Mouse (Mus musculus) megakaryocyte, embryonic 14.5 days (primary cell): ENCODE results near the gene Rptor. TPM values are rescaled to one million over a fixed set of nuclear protein-coding genes. Genes with fewer than 3 reads are reported as not detected.

Experiments used
- H3K27me3 ChIP-seq: replicated peaks from 2 replicates; pipeline ENCODE3; 2012; ENCODE audit warnings: inconsistent platforms
- H3K36me3 ChIP-seq: replicated peaks from 2 replicates; pipeline ENCODE3; 2012; ENCODE audit warnings: low read length, inconsistent platforms, mixed read lengths
- H3K4me1 ChIP-seq: 2 replicates; pipeline ENCODE4 v1.6.1; 2012; ENCODE audit warnings: inconsistent platforms
- H3K4me3 ChIP-seq: replicated peaks from 2 replicates; pipeline ENCODE3; 2012; ENCODE audit warnings: moderate library complexity, mild to moderate bottlenecking, inconsistent platforms
- H3K9me3 ChIP-seq: 2 replicates; pipeline ENCODE4 v1.6.1; 2012; ENCODE audit warnings: inconsistent platforms
- FLI1 ChIP-seq: IDR thresholded peaks from 2 replicates; pipeline ENCODE4 v1.6.1; 2012; ENCODE audit warnings: low read length, inconsistent platforms, mixed read lengths
- GATA1 ChIP-seq: IDR thresholded peaks from 3 replicates; pipeline ENCODE4 v1.6.1; 2012; ENCODE audit warnings: mixed read lengths, low read length, inconsistent platforms, borderline replicate concordance
- polyA plus RNA-seq: library from polyadenylated mRNA; stranded (reverse); fragments of >175 nt; gene quantifications from 2 replicates; pipeline ENCODE4 v1.2.3, GENCODE M21; 2012; ENCODE audit warnings: low replicate concordance; ENCODE audit not compliant: insufficient read depth

Rptor gene
- polyA plus RNA-seq, 1 experiment, result 20.2 TPM

DNA sequence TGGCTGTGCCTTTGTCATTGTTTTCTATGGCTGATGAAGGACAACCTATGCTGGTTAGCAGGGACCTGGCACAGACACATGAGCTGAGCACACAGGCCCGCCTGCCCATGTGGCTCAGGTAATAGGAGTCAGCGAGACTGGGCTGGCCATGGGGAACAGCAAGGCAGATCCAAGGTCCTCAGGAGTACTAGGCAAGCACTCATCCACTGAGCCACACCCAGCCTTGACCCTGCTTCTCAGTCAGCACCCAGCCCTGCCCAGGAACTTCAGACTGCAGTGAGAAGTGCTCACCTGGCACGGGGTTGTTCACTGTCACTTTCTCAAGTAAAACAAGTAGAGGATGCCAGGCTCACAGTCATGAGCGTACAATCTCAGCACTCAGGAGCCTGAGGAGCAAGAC lies 270.9 kb downstream of the Rptor start:
- Histone ChIP-seq H3K36me3 (peaks cover 96% of the 10 kb centered on the region), H3K4me1 (peaks cover 22% of the 10 kb centered on the region), H3K4me3 (peak overlapping the region; percentile 46), H3K9me3 (no peaks in the 10 kb centered on the region), H3K27me3 (no peaks in the 10 kb centered on the region)
- TF ChIP-seq FLI1 (no peak), GATA1 (no peak)

DNA sequence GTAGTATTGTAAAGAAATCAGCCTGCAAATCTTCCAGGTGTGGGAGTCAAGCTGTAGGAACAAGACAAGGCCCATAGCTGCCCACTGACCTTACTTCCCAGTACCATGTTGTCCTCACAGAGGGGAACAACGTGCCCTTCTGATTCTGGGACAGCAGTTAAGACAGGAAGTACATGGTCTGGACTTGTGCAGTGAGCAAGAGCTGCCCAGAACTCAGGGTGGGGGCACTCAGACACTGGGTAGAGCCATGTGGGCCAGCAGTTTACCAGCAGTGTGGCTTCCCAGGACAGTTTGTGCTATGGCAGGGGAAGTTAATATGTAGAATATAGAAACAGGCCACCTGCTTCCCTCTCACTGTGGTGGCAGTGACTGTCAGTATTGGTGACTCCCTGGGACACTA lies 272.1 kb downstream of the Rptor start:
- no peaks in the 10 kb centered on the region for H3K27me3 ChIP-seq
- no peaks in the 10 kb centered on the region for H3K9me3 ChIP-seq
- TF ChIP-seq GATA1 (no peak), FLI1 (no peak)
- peaks cover 96% of the 10 kb centered on the region for H3K36me3 ChIP-seq
- no peak overlapping the region for H3K4me3 ChIP-seq
- H3K4me1 ChIP-seq, result peaks cover 22% of the 10 kb centered on the region

DNA sequence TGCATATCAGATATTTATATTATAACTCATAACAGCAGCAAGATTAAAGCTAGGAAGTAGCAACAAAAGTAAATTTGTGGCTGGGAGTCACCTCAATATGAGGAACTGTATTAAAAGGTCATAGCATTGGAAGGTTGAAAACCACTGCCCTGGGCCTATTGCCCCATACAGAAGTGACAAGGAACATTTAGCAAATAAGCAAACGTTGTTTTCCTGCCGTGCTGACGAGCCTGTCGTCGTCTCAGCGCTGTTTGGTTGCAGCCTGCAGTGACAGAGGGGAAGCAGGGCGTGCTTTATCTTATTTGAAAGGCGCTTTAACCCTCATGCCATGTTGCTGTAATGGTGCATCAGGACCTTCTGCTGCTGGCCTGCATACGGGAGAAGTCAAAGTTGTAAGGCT lies 273.0 kb downstream of the Rptor start:
- TF ChIP-seq GATA1, result no peak
- TF ChIP-seq FLI1, result no peak
- Histone ChIP-seq H3K4me1 (peaks cover 22% of the 10 kb centered on the region), H3K4me3 (no peak overlapping the region), H3K36me3 (peaks cover 97% of the 10 kb centered on the region), H3K9me3 (no peaks in the 10 kb centered on the region), H3K27me3 (no peaks in the 10 kb centered on the region)

DNA sequence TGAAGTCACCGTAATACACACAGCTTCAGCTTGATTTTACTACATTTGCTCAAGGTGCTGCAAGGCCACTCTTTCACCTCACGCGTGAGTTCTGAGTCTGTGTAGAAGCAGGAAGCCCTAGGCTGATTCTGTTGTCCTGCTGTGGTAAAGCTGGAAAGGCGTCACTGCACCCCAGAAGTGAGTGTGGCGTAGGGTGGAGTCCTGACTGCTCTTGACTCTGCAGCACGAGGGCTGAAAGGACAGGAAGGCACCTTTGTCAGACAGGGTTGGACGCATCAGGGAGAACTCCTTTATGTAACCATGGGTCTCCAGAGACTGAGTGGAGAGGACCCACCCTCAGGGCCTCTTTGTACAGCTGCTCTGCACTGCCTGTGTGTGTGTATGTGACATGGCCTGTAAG lies 274.4 kb downstream of the Rptor start:
- Histone ChIP-seq H3K36me3 (peaks cover 89% of the 10 kb centered on the region), H3K4me1 (peaks cover 20% of the 10 kb centered on the region)
- TF ChIP-seq GATA1 (no peak), FLI1 (no peak)

DNA sequence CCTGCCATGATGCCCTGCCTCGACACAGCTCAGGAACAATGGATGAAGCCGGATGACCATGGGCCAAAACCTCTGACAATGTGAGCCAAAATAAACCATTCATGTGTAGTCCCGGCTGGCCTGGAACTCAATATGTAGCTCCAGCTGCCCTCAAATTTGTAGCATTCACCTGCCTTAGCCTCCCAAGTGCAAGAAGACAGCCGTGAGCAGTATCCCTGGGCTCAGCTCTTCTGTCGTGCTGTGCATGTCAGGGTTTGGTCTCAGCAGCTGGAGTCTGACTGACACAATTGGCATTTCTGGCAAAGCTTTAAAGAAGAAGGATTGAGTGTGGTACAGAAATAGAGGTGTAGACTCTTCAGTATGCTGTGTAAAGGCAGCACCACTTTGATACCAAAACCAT lies 276.9 kb downstream of the Rptor start:
- Histone ChIP-seq H3K9me3 (no peaks in the 10 kb centered on the region), H3K4me1 (peaks cover 28% of the 10 kb centered on the region), H3K36me3 (peaks cover 86% of the 10 kb centered on the region), H3K27me3 (no peaks in the 10 kb centered on the region), H3K4me3 (no peak overlapping the region)
- no peak for TF ChIP-seq GATA1
- TF ChIP-seq FLI1, result no peak

More for the DNA sequence above, 274.4 kb downstream of the Rptor start:
- Histone ChIP-seq H3K9me3 (no peaks in the 10 kb centered on the region), H3K27me3 (no peaks in the 10 kb centered on the region), H3K4me3 (no peak overlapping the region)

DNA sequence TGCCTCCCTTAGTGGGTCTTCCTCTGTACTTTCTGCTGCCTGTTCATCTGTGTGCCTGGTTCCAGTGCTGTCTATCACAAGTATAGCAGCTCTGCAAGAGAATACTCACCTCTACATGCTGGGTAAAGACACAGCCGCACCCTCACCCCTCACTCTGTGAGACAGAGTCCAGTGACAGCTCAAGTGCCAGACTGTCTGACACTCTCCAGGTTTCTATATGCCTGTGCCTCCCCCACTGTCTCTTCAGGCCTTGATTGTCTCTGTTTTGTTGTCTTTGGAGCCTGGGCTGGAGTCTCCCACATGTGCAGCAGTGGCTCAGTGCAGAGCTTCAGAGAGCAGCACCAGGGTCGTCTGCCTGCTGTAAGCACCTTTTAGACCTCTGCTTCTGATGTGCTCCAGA lies 280.9 kb downstream of the Rptor start:
- TF ChIP-seq FLI1, result no peak
- no peak for TF ChIP-seq GATA1
- Histone ChIP-seq H3K36me3 (peaks cover 86% of the 10 kb centered on the region), H3K4me1 (peaks cover 13% of the 10 kb centered on the region), H3K9me3 (no peaks in the 10 kb centered on the region), H3K4me3 (no peak overlapping the region), H3K27me3 (peaks cover 2% of the 10 kb centered on the region)

DNA sequence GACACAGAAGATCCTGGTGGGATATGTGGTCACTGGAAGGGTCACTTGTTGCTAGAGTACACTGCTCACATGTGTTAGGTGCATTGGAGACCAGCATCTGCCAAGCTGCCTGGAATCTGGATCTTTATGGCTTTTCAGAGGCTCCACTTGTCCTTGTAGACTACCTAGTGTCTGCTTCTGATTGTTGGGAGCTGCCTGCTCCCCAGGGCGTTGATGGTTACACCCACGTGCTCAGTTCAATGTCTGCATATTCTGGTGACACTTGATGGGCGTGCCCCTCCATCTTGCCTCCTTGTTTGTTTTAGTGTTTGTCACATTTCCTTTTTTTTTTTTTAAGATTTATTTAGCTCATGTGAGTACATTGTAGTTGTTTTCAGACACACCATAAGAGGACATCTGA lies 287.3 kb downstream of the Rptor start:
- no peak for TF ChIP-seq GATA1
- no peak for TF ChIP-seq FLI1
- Histone ChIP-seq H3K4me1 (peaks cover 10% of the 10 kb centered on the region), H3K9me3 (no peaks in the 10 kb centered on the region), H3K27me3 (peaks cover 1% of the 10 kb centered on the region), H3K4me3 (no peak overlapping the region), H3K36me3 (peaks cover 97% of the 10 kb centered on the region)

DNA sequence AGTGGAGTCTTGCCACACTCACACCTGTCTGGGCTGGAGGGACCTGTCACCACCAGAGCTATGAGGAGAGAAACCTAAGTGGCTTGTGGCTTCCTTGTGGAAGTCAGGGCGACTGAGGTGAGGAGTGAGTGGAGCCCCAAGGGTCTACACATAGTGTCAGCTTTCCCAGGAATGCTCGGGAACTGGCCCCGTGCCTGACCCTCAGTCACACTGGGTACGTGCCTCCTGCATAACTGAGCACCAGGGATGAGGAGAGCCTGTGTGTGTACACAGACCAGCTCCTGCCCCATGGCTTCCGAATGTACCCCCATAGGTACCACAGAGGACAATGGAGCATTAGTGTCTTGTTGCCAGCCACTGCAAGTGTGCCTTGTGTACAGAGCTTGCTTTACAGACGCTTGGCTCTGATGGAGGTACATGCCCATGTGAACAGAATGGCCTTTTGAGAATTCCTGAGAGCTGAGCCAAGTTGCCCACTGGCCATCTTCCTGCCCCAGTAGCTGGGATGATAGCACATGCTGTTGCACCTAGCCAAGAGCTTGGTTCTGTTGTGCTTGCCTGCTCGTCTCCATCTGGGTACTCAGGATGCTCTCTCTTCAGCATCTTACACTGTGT lies 289.0 kb downstream of the Rptor start:
- Histone ChIP-seq H3K4me3 (no peak overlapping the region), H3K36me3 (peaks cover 95% of the 10 kb centered on the region), H3K4me1 (peaks cover 22% of the 10 kb centered on the region), H3K27me3 (no peaks in the 10 kb centered on the region), H3K9me3 (no peaks in the 10 kb centered on the region)
- no peak for TF ChIP-seq FLI1
- no peak for TF ChIP-seq GATA1

DNA sequence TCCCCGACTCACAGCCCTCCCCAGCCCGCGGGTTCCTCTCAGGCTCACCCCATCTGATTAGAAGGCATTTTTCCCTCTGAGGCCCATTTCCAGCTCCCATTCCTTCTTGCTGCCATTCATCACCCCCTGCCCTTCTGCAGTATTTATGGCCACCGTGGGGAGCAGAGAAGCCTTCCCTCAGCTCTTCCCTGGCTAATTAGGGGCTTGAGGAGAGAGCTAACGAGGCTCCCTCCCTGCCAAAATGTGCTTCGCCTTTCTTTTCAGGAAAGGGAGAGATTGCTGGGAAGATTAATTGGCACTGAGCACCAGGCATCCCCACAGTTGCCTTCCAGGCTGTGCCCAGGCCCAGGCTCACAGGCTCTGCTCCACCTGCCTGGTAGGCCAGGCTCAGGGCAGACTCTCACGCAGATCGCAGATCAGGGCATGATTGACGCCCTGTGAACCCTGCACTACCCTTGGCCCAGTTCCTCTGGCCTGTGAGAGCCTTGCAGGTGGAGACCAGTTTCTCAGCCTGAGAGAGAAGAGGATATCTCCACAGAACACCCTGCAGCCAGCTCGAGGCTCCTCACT lies 291.0 kb downstream of the Rptor start:
- TF ChIP-seq GATA1, result no peak
- H3K36me3 ChIP-seq, result peaks cover 98% of the 10 kb centered on the region
- no peaks in the 10 kb centered on the region for H3K27me3 ChIP-seq
- H3K9me3 ChIP-seq, result no peaks in the 10 kb centered on the region
- H3K4me1 ChIP-seq, result peaks cover 25% of the 10 kb centered on the region
- no peak overlapping the region for H3K4me3 ChIP-seq

DNA sequence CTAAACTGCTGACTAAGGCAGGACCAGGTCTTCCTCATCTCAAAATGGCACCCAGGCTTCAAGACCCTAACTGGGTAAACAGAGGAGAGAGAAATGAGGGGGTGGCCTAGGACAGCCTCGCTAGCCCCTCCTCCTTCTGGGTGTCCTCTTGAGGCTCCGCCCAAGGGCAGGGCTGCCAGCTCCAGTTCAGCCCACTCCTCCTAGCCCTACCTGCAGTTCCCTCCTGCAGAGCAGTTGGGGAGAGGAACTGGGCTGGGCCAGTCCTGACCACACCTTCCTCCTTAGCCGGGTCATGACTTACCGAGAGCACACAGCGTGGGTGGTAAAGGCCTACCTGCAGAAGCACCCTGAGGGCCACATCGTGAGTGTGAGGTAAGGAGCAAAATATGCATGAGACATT lies 291.9 kb downstream of the Rptor start:
- peaks cover 1% of the 10 kb centered on the region for H3K27me3 ChIP-seq
- peaks cover 98% of the 10 kb centered on the region for H3K36me3 ChIP-seq
- H3K4me3 ChIP-seq, result no peak overlapping the region

More for the DNA sequence above, 291.9 kb downstream of the Rptor start:
- no peaks in the 10 kb centered on the region for H3K9me3 ChIP-seq
- peaks cover 25% of the 10 kb centered on the region for H3K4me1 ChIP-seq
- TF ChIP-seq GATA1, result no peak
- no peak for TF ChIP-seq FLI1
